In the genomic region with DNA sequence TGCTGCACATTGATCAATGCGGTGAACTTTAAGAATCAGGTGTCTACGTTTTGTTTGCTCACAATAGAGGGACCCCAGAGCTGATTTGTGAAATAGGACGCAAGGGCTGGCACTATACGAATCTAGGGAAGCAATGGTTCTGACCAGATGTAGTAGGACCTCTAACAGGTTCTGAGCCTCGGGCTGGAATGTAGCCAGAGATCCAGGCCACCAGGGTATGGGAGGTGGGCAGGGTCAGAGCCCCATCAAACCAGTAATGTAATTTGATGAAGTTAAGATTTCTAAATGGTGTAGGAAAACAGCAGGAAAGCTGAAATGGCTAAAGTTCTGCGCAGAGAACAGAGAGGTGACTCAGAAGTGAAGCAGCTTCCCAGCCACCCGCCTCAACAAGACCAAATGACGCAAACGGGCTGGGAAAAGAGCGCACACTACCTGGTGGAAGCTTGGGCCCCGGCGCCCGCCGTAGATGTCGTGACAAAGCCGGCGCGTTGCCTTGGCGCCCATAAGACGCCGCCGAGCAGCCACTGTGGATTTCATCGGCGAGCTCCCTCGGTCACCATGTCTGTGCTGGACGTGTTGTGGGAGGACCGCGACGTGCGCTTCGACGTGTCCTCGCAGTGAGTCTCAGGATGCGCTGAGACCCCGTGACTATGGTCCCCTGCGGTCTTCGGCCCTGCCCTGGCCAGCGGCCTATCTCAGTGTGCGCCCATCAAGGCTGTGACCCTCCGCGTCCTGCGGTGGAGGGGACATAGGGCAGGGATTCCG, we compare ENCODE assay signal across 8 mouse cellular contexts. TPM values are rescaled to one million over a fixed set of nuclear protein-coding genes. Genes with fewer than 3 reads are reported as not detected.
A peak's percentile ranks its signal among the peaks of the same experiment; 100 is the strongest.
DNase-seq lines count a peak whose midpoint lies in the region; ATAC-seq lines count a peak whose summit lies in the region.

TSS of gene Bbs5 (plus strand) at position 446 of the 765 bp plus-strand sequence.

- H3K9ac ChIP-seq in embryonic facial prominence, embryonic 13.5 days = peak within 1 kb of the TSS; percentile 85
- peak within 1 kb of the TSS; percentile 75 for H3K9ac ChIP-seq in kidney, embryonic 15.5 days

- peak; percentile 82 for ATAC-seq in embryonic facial prominence, embryonic 13.5 days (ENCODE audit: insufficient number of reproducible peaks, insufficient read depth, low FRiP score, low TSS enrichment, low read depth)
- ATAC-seq in kidney, embryonic 15.5 days (replicated peaks; ENCODE audit: low FRiP score) = peak; percentile 90
- ATAC-seq in monocyte, adult 5-6 weeks (replicated peaks; ENCODE audit: insufficient number of reproducible peaks, low FRiP score, low TSS enrichment, poor library complexity, severe bottlenecking) = peak; percentile 85

- H3K27ac ChIP-seq in embryonic facial prominence, embryonic 13.5 days = no peak within 1 kb of the TSS
- H3K27ac ChIP-seq in kidney, embryonic 15.5 days = peak within 1 kb of the TSS; percentile 49

- no peaks in the 10 kb centered on the region for H3K36me3 ChIP-seq in embryonic facial prominence, embryonic 13.5 days
- H3K36me3 ChIP-seq in kidney, embryonic 15.5 days = no peaks in the 10 kb centered on the region

- 3% methylated on average over 43 of the region's 43 CpGs for WGBS in embryonic facial prominence, embryonic 13.5 days
- WGBS in kidney, embryonic 15.5 days = 3% methylated on average over 43 of the region's 43 CpGs

- H3K4me1 ChIP-seq in embryonic facial prominence, embryonic 13.5 days = 0 out of 2 replicates have a peak, but pooled peaks cover 6% of the 10 kb centered on the region
- peaks cover 10% of the 10 kb centered on the region for H3K4me1 ChIP-seq in kidney, embryonic 15.5 days

- DNase-seq in 3T3-L1 (ENCODE audit: low read depth, low spot score) (peak; percentile 96), liver (peak; percentile 79)
- peak; percentile 95 to 96 for DNase-seq in adrenal gland, postnatal 36 days
- peak; percentile 85 to 88 for DNase-seq in heart, adult 9 months (ENCODE audit: low spot score in 2 of 2)
- DNase-seq in spleen, postnatal 4 days (ENCODE audit: low spot score in 2 of 2) = peak; percentile 79 to 88

- no peaks in the 10 kb centered on the region for H3K27me3 ChIP-seq in embryonic facial prominence, embryonic 13.5 days
- no peaks in the 10 kb centered on the region for H3K27me3 ChIP-seq in kidney, embryonic 15.5 days

- no peaks in the 10 kb centered on the region for H3K9me3 ChIP-seq in embryonic facial prominence, embryonic 13.5 days
- no peaks in the 10 kb centered on the region for H3K9me3 ChIP-seq in kidney, embryonic 15.5 days (replicated peaks)

- H3K4me3 ChIP-seq in embryonic facial prominence, embryonic 13.5 days = peak within 1 kb of the TSS; percentile 87
- peak within 1 kb of the TSS; percentile 92 for H3K4me3 ChIP-seq in kidney, embryonic 15.5 days (replicated peaks)

- H3K4me2 ChIP-seq in embryonic facial prominence, embryonic 13.5 days = peak within 1 kb of the TSS; percentile 63
- peak within 1 kb of the TSS; percentile 78 for H3K4me2 ChIP-seq in kidney, embryonic 15.5 days

RNA-seq across cellular contexts. Expression of gene Bbs5, which starts in this region (rescaled TPM):
- 10 to 100 TPM in 1 of 2 experiments, 1 to 10 TPM in 1; 8.7 to 10.0 TPM for total RNA-seq in adrenal gland, postnatal 36 days (2021)
- 21.3 and 23.9 TPM in 2 replicates for polyA plus RNA-seq in embryonic facial prominence, embryonic 13.5 days (2015; fragmentation: Nextera tagmentation; extraction: Ambion mirVana)
- polyA plus RNA-seq in kidney, embryonic 15.5 days (2015; fragmentation: Nextera tagmentation; extraction: Ambion mirVana) = 17.6 and 22.8 TPM in 2 replicates
- total RNA-seq in monocyte, adult 5-6 weeks (2017) = 1.6 TPM in 1 of 3 replicates, not detected in the others
